Mouse (Mus musculus): ENCODE results near the gene Evpl.

DNA sequence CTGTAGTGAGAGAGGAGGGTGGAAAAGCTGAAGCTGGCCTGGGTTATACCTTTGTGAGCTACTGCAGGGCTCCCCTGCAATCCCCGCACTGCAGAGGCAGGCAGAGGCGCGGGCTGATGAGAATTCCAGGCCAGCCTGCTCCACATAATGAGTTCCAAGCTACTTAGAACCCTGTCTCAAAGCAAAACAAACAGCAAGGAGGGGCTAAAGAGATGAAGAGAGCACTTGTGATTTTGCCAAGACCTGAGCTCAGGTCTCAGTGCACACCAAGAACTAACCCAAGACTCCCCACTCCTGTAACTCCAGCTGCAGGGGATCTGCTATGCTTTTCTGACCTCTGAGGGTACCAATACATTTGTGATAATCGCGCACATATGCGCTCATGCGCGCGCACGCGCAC lies 51.5 kb downstream of the Evpl start:
- TF ChIP-seq POLR2A (IDR thresholded peaks at IDR 0.05; ENCODE audit: borderline replicate concordance, extremely low read depth, insufficient read depth, insufficient read length, poor library complexity, severe bottlenecking) (no peak), CTCF (IDR thresholded peaks at IDR 0.05; ENCODE audit: borderline replicate concordance, extremely low read depth, insufficient read depth, insufficient read length) (no peak)
